Mouse (Mus musculus) lung, embryonic 16.5 days (tissue): ENCODE data around the gene Zfp683. TPM values are rescaled to one million over a fixed set of nuclear protein-coding genes. Genes with fewer than 3 reads are reported as not detected.

Experiments
- ATAC-seq: fragments of 200-750 bp; cut with Nextera tagmentation; 2 replicates; pipeline ENCODE4 v1.8.0; 2017; ENCODE audit warnings: low read depth, mild to moderate bottlenecking, moderate library complexity
- H3K27ac ChIP-seq: fragments of 300-500 bp; sonication (generic); 2 replicates; pipeline ENCODE4 v1.5.1; 2014; ENCODE audit warnings: mild to moderate bottlenecking, control low read depth, low read length
- H3K27me3 ChIP-seq: fragments of 300-500 bp; sonication (generic); 2 replicates; pipeline ENCODE4 v1.6.1; 2014; ENCODE audit warnings: low read depth, low read length, mixed read lengths; ENCODE audit not compliant: control insufficient read depth, insufficient read depth
- H3K36me3 ChIP-seq: fragments of 300-500 bp; sonication (generic); 2 replicates; pipeline ENCODE4 v1.6.1; 2014; ENCODE audit warnings: low read length; ENCODE audit not compliant: control insufficient read depth, insufficient read depth
- H3K4me1 ChIP-seq: fragments of 300-500 bp; sonication (generic); replicated peaks from 2 replicates; pipeline ENCODE4 v1.6.1; 2014; ENCODE audit warnings: low read length, mixed read lengths; ENCODE audit not compliant: control insufficient read depth, insufficient read depth
- H3K4me2 ChIP-seq: fragments of 300-500 bp; sonication (generic); 2 replicates; pipeline ENCODE4 v1.6.1; 2014; ENCODE audit warnings: low read depth, low read length, control low read depth
- H3K4me3 ChIP-seq: fragments of 300-500 bp; sonication (generic); 2 replicates; pipeline ENCODE4 v1.5.1; 2014; ENCODE audit warnings: mild to moderate bottlenecking, low read length, control low read depth
- H3K9ac ChIP-seq: fragments of 300-500 bp; sonication (generic); 2 replicates; pipeline ENCODE4 v1.6.1; 2014; ENCODE audit warnings: low read length, control low read depth
- H3K9me3 ChIP-seq: fragments of 300-500 bp; sonication (generic); 2 replicates; pipeline ENCODE4 v1.6.1; 2016; ENCODE audit warnings: low read length; ENCODE audit not compliant: control insufficient read depth
- WGBS: fragments of 180-500 bp; shearing (Covaris S2); extraction: QIAGEN DNeasy Blood & Tissue Kit; methylation state at CpG from one replicate; pipeline ENCODE4 v1.1.7; 2014; 5-methylcytosine and 5-hydroxymethylcytosine counted together
- polyA plus RNA-seq: library from polyadenylated mRNA; unstranded; fragments of >200 nt; fragmentation: Nextera tagmentation; extraction: Ambion mirVana; gene quantifications from 2 replicates; pipeline ENCODE4 v1.2.1, GENCODE M21; 2015

The Zfp683 gene
- polyA plus RNA-seq, 1 experiment from 2014 or later, result not detected

DNA sequence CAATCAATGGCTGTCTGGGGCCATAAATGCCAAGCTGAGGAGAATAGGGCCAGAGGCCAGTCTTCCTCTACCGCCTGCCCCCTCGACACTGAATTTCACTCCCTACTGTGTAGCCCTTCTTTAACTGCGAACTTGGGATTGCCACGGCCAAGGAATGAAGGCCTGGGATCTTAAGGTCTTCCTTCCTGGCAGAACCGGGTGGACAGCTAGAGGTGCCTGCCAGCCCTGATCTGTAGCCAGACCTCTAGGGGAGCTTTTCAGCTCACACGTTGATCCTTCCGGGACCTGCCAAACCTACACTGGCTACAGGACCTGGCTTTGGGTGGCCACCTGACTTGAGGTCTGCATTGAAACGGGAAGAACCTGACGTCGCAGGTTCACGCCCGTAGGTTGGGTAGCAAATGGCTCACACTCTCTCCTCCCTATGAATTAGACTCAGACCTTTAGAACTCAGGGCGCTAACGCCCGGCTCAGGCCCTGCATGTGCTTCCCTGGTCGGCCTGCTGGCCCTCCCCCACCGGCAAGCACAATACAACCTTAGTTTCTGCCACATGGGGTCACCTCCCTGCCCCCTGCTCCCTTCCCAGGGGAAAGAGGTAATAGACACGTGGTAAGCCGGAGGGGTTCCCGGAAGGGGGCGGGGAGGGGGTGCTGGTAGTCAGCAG lies 36.3 kb upstream of the Zfp683 start:
- H3K36me3 ChIP-seq, result no peaks in the 10 kb centered on the region
- no peak for ATAC-seq
- H3K9me3 ChIP-seq, result no peaks in the 10 kb centered on the region
- no peak overlapping the region for H3K4me3 ChIP-seq
- peaks cover 3% of the 10 kb centered on the region; the same call in 1 of the 2 replicates for H3K4me1 ChIP-seq
- no peak overlapping the region for H3K4me2 ChIP-seq
- peaks cover 39% of the 10 kb centered on the region for H3K27me3 ChIP-seq
- H3K27ac ChIP-seq, result no peak overlapping the region
- WGBS, result 4% methylated on average over 21 of the region's 21 CpGs
- H3K9ac ChIP-seq, result no peak overlapping the region

DNA sequence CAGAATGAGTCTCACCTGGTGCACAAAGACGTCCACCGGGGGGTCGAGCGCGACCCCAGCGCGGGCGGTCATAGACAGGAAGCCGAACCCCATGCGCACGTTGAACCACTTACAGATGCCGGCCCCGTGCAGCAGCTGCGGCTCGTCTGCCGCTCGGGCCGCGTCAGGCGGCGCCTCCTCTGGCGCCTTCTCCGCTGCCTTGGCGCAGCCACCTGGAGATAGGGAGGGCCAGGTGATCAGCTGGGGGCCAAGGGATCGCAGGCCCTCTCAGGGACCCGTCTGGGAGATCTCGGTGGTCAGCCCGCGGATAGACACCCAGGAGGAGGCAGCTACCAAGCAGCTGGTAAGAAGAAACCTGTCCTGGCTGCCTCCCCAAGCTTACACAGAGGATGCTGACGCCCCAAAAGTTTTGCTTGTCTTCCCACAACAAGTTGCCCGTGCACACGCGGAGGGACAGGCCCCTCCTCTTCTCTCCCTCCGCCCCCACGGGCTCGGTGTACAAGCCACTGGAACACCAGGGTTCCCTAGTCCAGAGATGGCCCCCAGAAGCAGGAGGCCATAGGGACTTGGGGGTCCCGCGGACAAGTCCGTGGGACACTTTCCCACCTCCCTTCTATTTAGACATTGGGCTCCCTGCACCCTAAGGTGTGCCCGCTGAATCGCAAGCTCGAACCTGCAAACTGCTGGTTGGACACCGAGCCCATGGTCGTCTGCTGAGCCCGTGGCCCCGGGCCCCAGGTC lies 35.4 kb upstream of the Zfp683 start:
- H3K9ac ChIP-seq, result no peak overlapping the region
- no peaks in the 10 kb centered on the region for H3K36me3 ChIP-seq
- no peaks in the 10 kb centered on the region for H3K9me3 ChIP-seq
- H3K27me3 ChIP-seq, result peaks cover 39% of the 10 kb centered on the region
- no peak overlapping the region for H3K4me2 ChIP-seq
- H3K4me3 ChIP-seq, result no peak overlapping the region; the same call in 1 of the 2 replicates
- no peak overlapping the region for H3K27ac ChIP-seq
- H3K4me1 ChIP-seq, result 0 out of 2 replicates have a peak, but pooled peaks cover 3% of the 10 kb centered on the region
- no peak for ATAC-seq
- WGBS, result under 1% methylated on average over 46 of the region's 46 CpGs

DNA sequence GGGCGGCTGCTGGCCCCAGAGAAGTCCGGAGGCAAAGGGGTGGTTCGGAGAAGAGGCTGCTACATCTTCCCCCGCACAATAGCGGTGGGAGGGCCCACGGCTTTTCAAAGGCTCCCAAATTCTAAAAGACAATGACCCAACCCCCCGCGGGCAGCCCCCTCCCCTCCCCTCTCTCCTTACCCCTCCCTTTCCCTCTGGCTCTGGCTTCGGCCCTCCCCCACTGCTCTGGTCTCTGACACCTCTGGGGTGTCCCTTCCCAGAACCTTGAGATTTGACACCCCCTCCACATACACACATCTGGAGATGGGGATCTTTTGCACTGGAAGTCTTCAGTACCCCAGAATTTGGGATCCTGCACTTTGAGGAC lies 34.9 kb upstream of the Zfp683 start, which contains the start of gene Lin28a:
Gene Lin28a (minus strand): TSS at position 63 of the 367 bp plus-strand sequence.
- H3K4me1 ChIP-seq, result 0 out of 2 replicates have a peak, but pooled peaks cover 3% of the 10 kb centered on the region
- H3K27me3 ChIP-seq, result peaks cover 39% of the 10 kb centered on the region
- no peak within 1 kb of the TSS for H3K4me2 ChIP-seq
- no peaks in the 10 kb centered on the region for H3K9me3 ChIP-seq
- 1% methylated on average over 9 of the region's 9 CpGs for WGBS
- ATAC-seq, result no peak
- H3K4me3 ChIP-seq, result no peak within 1 kb of the TSS; the same call in 1 of the 2 replicates
- H3K36me3 ChIP-seq, result no peaks in the 10 kb centered on the region
- no peak within 1 kb of the TSS for H3K9ac ChIP-seq
- H3K27ac ChIP-seq, result no peak within 1 kb of the TSS

- H3K4me1 ChIP-seq, result 0 out of 2 replicates have a peak, but pooled peaks cover 3% of the 10 kb centered on the region
- H3K4me3 ChIP-seq, result no peak overlapping the region
- H3K4me2 ChIP-seq, result no peak overlapping the region
- no peak overlapping the region for H3K9ac ChIP-seq
- no peak for ATAC-seq
- no peaks in the 10 kb centered on the region for H3K36me3 ChIP-seq
- no peak overlapping the region for H3K27ac ChIP-seq
- peaks cover 39% of the 10 kb centered on the region for H3K27me3 ChIP-seq
- no peaks in the 10 kb centered on the region for H3K9me3 ChIP-seq
- WGBS, result 0% methylated on average over 8 of the region's 10 CpGs
Observed at GRCm38 (mm10) chr4:134019210-134019609, 34.4 kb upstream of the Zfp683 start.

GRCm38 (mm10) chr4:134019641-134020351 lies 33.8 kb upstream of the Zfp683 start:
- peaks cover 39% of the 10 kb centered on the region for H3K27me3 ChIP-seq

DNA sequence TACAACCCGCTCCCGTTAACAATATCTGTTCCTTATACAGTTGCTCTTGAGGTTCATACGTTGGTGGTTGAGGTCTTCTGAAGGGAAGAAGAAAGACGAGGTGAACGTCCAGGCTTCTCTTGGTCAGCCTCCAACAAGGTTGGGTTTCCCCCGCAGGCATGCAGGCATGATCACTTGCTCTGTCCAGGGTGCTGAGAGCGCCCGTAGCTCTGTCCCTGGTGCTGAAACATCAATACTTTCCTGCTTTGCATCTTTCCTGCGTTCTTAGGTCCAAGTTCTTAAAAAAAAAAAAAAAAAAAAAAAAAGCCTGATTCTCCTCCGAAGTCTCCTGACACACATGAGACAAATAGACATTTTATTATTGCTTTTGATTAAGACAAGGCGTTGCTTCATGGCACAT lies 33.0 kb upstream of the Zfp683 start:
- no peak overlapping the region for H3K4me2 ChIP-seq

More at GRCm38 (mm10) chr4:134019641-134020351, 33.8 kb upstream of the Zfp683 start:
- H3K4me3 ChIP-seq, result no peak overlapping the region
- no peak for ATAC-seq
- no peak overlapping the region for H3K4me2 ChIP-seq
- no peaks in the 10 kb centered on the region for H3K9me3 ChIP-seq
- no peak overlapping the region for H3K27ac ChIP-seq
- H3K9ac ChIP-seq, result no peak overlapping the region
- 0 out of 2 replicates have a peak, but pooled peaks cover 3% of the 10 kb centered on the region for H3K4me1 ChIP-seq
- WGBS, result 2% methylated on average over 16 of the region's 16 CpGs
- H3K36me3 ChIP-seq, result no peaks in the 10 kb centered on the region

DNA sequence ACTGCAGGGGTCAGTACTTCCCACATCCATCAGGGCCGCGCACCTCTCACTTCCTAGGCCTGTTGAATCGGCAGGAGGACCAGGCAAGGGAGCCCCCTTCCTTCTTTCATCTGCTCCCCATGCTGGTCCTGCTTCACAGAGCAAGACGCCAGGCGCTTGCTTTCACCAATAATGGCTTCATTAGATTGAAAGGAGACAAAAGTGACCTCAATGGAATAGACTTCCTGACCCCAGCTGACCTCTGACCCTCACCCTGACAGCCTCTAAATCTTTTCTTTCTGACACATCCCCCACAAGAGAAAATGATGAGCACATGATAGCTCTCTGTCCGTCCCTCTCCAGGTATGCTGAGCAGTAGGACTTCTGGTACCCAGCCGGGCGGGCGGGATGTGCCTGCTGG lies 27.8 kb upstream of the Zfp683 start:
- Histone ChIP-seq H3K27ac (no peak overlapping the region), H3K9ac (no peak overlapping the region), H3K27me3 (no peaks in the 10 kb centered on the region), H3K4me2 (no peak overlapping the region), H3K4me1 (no peaks in the 10 kb centered on the region), H3K9me3 (no peaks in the 10 kb centered on the region), H3K4me3 (no peak overlapping the region), H3K36me3 (no peaks in the 10 kb centered on the region)
- no peak for ATAC-seq
- 58% methylated on average over 9 of the region's 9 CpGs for WGBS

More for the DNA sequence above, 33.0 kb upstream of the Zfp683 start:
- 1% methylated on average over 11 of the region's 11 CpGs for WGBS
- H3K27ac ChIP-seq, result no peak overlapping the region
- no peak overlapping the region for H3K9ac ChIP-seq
- 0 out of 2 replicates have a peak, but pooled peaks cover 3% of the 10 kb centered on the region for H3K4me1 ChIP-seq
- ATAC-seq, result no peak
- H3K4me3 ChIP-seq, result no peak overlapping the region
- H3K9me3 ChIP-seq, result no peaks in the 10 kb centered on the region
- no peaks in the 10 kb centered on the region for H3K36me3 ChIP-seq
- H3K27me3 ChIP-seq, result peaks cover 39% of the 10 kb centered on the region

GRCm38 (mm10) chr4:134035953-134036352 lies 17.7 kb upstream of the Zfp683 start:
- no peaks in the 10 kb centered on the region for H3K9me3 ChIP-seq
- no peaks in the 10 kb centered on the region for H3K4me1 ChIP-seq
- H3K9ac ChIP-seq, result no peak overlapping the region
- ATAC-seq, result peak; percentile 43; the same call in 1 of the 2 replicates
- H3K4me2 ChIP-seq, result no peak overlapping the region
- no peak overlapping the region for H3K27ac ChIP-seq
- WGBS, result 3% methylated on average over 16 of the region's 16 CpGs
- no peaks in the 10 kb centered on the region for H3K36me3 ChIP-seq
- no peak overlapping the region for H3K4me3 ChIP-seq
- H3K27me3 ChIP-seq, result no peaks in the 10 kb centered on the region
